Mouse (Mus musculus): Measurements from ENCODE around the gene Pcdh15. TPM values are rescaled to one million over a fixed set of nuclear protein-coding genes. Genes with fewer than 3 reads are reported as not detected.

Pcdh15 gene
- total and polyA plus RNA-seq, 3 experiments, result not detected

GRCm38 (mm10) chr10:74053059-74053458 is 953.9 kb downstream of the Pcdh15 start:
- TF ChIP-seq USF1 (IDR thresholded peaks at IDR 0.05; ENCODE audit: low read depth, low read length), result no peak
- no peak for TF ChIP-seq TCF12 (IDR thresholded peaks at IDR 0.05; ENCODE audit: low read depth, low read length)
- TF ChIP-seq HCFC1 (IDR thresholded peaks at IDR 0.05; ENCODE audit: low read depth, low read length), result no peak
- TF ChIP-seq TBP (IDR thresholded peaks at IDR 0.05; ENCODE audit: low read depth, low read length), result no peak
- TF ChIP-seq ZNF384 (IDR thresholded peaks at IDR 0.05; ENCODE audit: low read depth, low read length), result no peak
- TF ChIP-seq ETS1 (IDR thresholded peaks at IDR 0.05; ENCODE audit: low read depth, low read length), result no peak
- TF ChIP-seq ZMIZ1 (IDR thresholded peaks at IDR 0.05; ENCODE audit: low read depth, low read length), result no peak
- TF ChIP-seq CHD1 (IDR thresholded peaks at IDR 0.05; ENCODE audit: low read depth, low read length), result no peak
- no peak for TF ChIP-seq CHD2 (IDR thresholded peaks at IDR 0.05; ENCODE audit: low read length)
- no peak for TF ChIP-seq CTCF (IDR thresholded peaks at IDR 0.05 in 2 of 3, conservative IDR thresholded peaks at IDR 0.05 in 1 of 3; ENCODE audit: control insufficient read depth in 1 of 3, insufficient read depth in 1 of 3, low read depth in 2 of 3, low read length in 3 of 3, poor library complexity in 1 of 3, severe bottlenecking in 1 of 3)
- H3K4me3 ChIP-seq (ENCODE audit: control insufficient read depth in 1 of 2, insufficient read depth in 1 of 2, low read depth in 2 of 2, low read length in 2 of 2), result no peak overlapping the region
- no peak overlapping the region for H3K27ac ChIP-seq (ENCODE audit: control insufficient read depth, low read depth, low read length)
- DNase-seq (ENCODE audit: low read depth, low spot score), result no peak
- H3K9me3 ChIP-seq (replicated peaks; ENCODE audit: insufficient read depth, low read length), result no peaks in the 10 kb centered on the region
- no peaks in the 10 kb centered on the region for H3K4me1 ChIP-seq (ENCODE audit: control insufficient read depth in 1 of 2, insufficient read depth in 2 of 2, low read length in 2 of 2)
- no peak overlapping the region for H3K9ac ChIP-seq (ENCODE audit: control insufficient read depth, low read depth, low read length, poor library complexity, severe bottlenecking)
- H3K79me2 ChIP-seq (ENCODE audit: control insufficient read depth, insufficient read depth, low read length, poor library complexity), result no peaks in the 10 kb centered on the region
- H3K27me3 ChIP-seq (ENCODE audit: control insufficient read depth in 1 of 2, insufficient read depth in 2 of 2, low read length in 2 of 2), result no peaks in the 10 kb centered on the region
- no peaks in the 10 kb centered on the region for H3K36me3 ChIP-seq (ENCODE audit: control insufficient read depth in 1 of 2, insufficient read depth in 2 of 2, low read length in 2 of 2)

DNA sequence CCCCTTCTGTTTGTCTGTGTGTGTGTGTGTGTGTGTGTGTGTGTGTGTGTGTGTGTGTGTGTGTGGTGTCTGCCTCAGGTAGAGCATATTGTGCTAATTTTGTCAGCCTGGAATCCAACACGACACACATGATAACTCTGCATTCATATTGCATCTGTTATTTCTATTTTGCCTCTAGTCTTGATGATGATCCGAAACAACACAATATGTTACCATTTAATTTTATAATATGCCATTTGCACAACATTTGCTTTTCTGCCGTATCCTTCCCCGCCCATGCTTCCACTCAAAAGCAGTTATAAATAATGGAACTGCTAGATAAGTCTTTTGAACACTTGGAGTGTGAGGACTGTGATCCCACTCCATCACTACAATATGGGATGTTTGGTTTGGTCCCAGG is 987.5 kb downstream of the Pcdh15 start:
- no peak for TF ChIP-seq GABPA (IDR thresholded peaks at IDR 0.05; ENCODE audit: low read depth, low read length)
- no peak for TF ChIP-seq ETS1 (IDR thresholded peaks at IDR 0.05; ENCODE audit: low read depth, low read length)
- TF ChIP-seq MYC (IDR thresholded peaks at IDR 0.05; ENCODE audit: low read depth, low read length), result no peak
- TF ChIP-seq NRF1 (IDR thresholded peaks at IDR 0.05; ENCODE audit: insufficient read depth, low read depth, low read length, poor library complexity, severe bottlenecking), result no peak
- TF ChIP-seq ELF1 (IDR thresholded peaks at IDR 0.05; ENCODE audit: low read depth, low read length), result no peak
- TF ChIP-seq HCFC1 (IDR thresholded peaks at IDR 0.05; ENCODE audit: low read depth, low read length), result no peak
- TF ChIP-seq GATA1 (IDR thresholded peaks at IDR 0.05; ENCODE audit: low read depth, low read length), result no peak
- TF ChIP-seq MYB (IDR thresholded peaks at IDR 0.05; ENCODE audit: low read depth, low read length), result no peak
- TF ChIP-seq CHD1 (IDR thresholded peaks at IDR 0.05; ENCODE audit: low read depth, low read length), result no peak
- TF ChIP-seq ZC3H11A (IDR thresholded peaks at IDR 0.05; ENCODE audit: low read depth, low read length), result no peak
- no peak for TF ChIP-seq JUND (IDR thresholded peaks at IDR 0.05; ENCODE audit: low read depth, low read length)
- no peak for TF ChIP-seq RAD21 (IDR thresholded peaks at IDR 0.05; ENCODE audit: low read depth, low read length)
- TF ChIP-seq UBTF (IDR thresholded peaks at IDR 0.05; ENCODE audit: borderline replicate concordance, insufficient read depth, low read depth, low read length), result no peak
- H3K79me2 ChIP-seq (ENCODE audit: control insufficient read depth, insufficient read depth, low read length, poor library complexity), result no peaks in the 10 kb centered on the region

More for the DNA sequence above, 987.5 kb downstream of the Pcdh15 start:
- no peaks in the 10 kb centered on the region for H3K4me1 ChIP-seq (ENCODE audit: control insufficient read depth in 1 of 2, insufficient read depth in 2 of 2, low read length in 2 of 2)
- H3K27ac ChIP-seq (ENCODE audit: control insufficient read depth, low read depth, low read length), result no peak overlapping the region
- H3K36me3 ChIP-seq (ENCODE audit: control insufficient read depth in 1 of 2, insufficient read depth in 2 of 2, low read length in 2 of 2), result no peaks in the 10 kb centered on the region
- no peak for DNase-seq (ENCODE audit: low read depth, low spot score)
- no peaks in the 10 kb centered on the region for H3K9me3 ChIP-seq (replicated peaks; ENCODE audit: insufficient read depth, low read length)
- H3K4me3 ChIP-seq (ENCODE audit: control insufficient read depth in 1 of 2, insufficient read depth in 1 of 2, low read depth in 2 of 2, low read length in 2 of 2), result no peak overlapping the region
- H3K27me3 ChIP-seq (ENCODE audit: control insufficient read depth in 1 of 2, insufficient read depth in 2 of 2, low read length in 2 of 2), result no peaks in the 10 kb centered on the region
- H3K9ac ChIP-seq (ENCODE audit: control insufficient read depth, low read depth, low read length, poor library complexity, severe bottlenecking), result no peak overlapping the region

Measured in MEL (cell line).